Mouse (Mus musculus) heart, adult 2 months (tissue): ENCODE results near the gene Prnp.

ENCODE experiments used
- CTCF ChIP-seq: fragments of 200-600 bp; IDR thresholded peaks from 2 replicates; pipeline ENCODE4 v1.8.1; 2022; ENCODE audit warnings: antibody characterized with exemption, mild to moderate bottlenecking, moderate library complexity
- EP300 ChIP-seq: fragments of 200-500 bp; IDR thresholded peaks from 2 replicates; pipeline ENCODE4 v1.6.1; 2011; ENCODE audit warnings: low read depth, low read length, control low read depth; ENCODE audit not compliant: insufficient read depth

DNA sequence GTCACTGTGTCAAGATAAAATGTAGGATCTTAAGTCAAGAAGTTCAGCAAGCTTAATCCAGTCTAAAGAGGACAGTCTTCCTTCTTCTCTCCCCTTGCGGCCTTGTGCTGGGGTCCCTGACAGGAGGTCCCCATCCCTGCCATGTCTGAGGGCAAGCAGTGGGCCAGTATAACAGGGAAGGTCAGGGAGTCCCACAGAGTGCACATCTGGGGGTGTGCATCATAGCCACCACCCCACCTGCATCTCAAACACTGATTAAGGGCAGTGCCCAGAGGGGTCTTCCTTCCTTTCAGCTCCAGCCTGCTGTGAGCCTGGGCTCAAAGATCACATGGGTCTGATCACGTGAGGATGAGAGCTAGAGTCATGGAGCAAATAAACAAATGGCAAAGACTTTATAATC is 51.9 kb downstream of the Prnp start:
- TF ChIP-seq CTCF = no peak
- no peak for TF ChIP-seq EP300
